Mouse (Mus musculus) adrenal gland (tissue): ENCODE measurements around the gene Agap1.

Experiments
- intact Hi-C: fragments of 180-260 bp; cut with DNase I; formaldehyde crosslinking; loops from one replicate; pipeline ENCODE4 v1.15.1; 2025

Agap1 gene

GRCm38 (mm10) chr1:89646326-89647018 is 191.9 kb downstream of the Agap1 start:
- intact Hi-C loops: loop anchor here (2.0 kb wide), 1 partner anchor 296 kb away; no protein-coding TSS in a partner anchor

GRCm38 (mm10) chr1:89647505-89647904 is 192.9 kb downstream of the Agap1 start:
- intact Hi-C loops: loop anchor here (2.0 kb wide), 1 partner anchor 295 kb away; no protein-coding TSS in a partner anchor

GRCm38 (mm10) chr1:89650557-89650956 is 196.0 kb downstream of the Agap1 start:
- intact Hi-C loops: no loop called here

GRCm38 (mm10) chr1:89656167-89656566 is 201.6 kb downstream of the Agap1 start:
- intact Hi-C loops: no loop called here

- intact Hi-C loops: no loop called here
Observed at GRCm38 (mm10) chr1:89656643-89657321, 202.2 kb downstream of the Agap1 start.

- intact Hi-C loops: no loop called here
Observed at GRCm38 (mm10) chr1:89660804-89661203, 206.2 kb downstream of the Agap1 start.

- intact Hi-C loops: loop anchor here (5.0 kb wide), 1 partner anchor 276 kb away; no protein-coding TSS in a partner anchor
Observed at GRCm38 (mm10) chr1:89666154-89666553, 211.5 kb downstream of the Agap1 start.

- intact Hi-C loops: loop anchor here (5.0 kb wide), 1 partner anchor 275 kb away; no protein-coding TSS in a partner anchor
Observed at GRCm38 (mm10) chr1:89667387-89667786, 212.8 kb downstream of the Agap1 start.

GRCm38 (mm10) chr1:89668635-89669034 is 214.0 kb downstream of the Agap1 start:
- intact Hi-C loops: loop anchor here (5.0 kb wide), 1 partner anchor 274 kb away; no protein-coding TSS in a partner anchor

GRCm38 (mm10) chr1:89671110-89671787 is 216.6 kb downstream of the Agap1 start:
- intact Hi-C loops: no loop called here

GRCm38 (mm10) chr1:89673071-89673470 is 218.5 kb downstream of the Agap1 start:
- intact Hi-C loops: no loop called here

GRCm38 (mm10) chr1:89673686-89674085 is 219.1 kb downstream of the Agap1 start:
- intact Hi-C loops: no loop called here

GRCm38 (mm10) chr1:89674681-89675080 is 220.1 kb downstream of the Agap1 start:
- intact Hi-C loops: no loop called here

GRCm38 (mm10) chr1:89676411-89676810 is 221.8 kb downstream of the Agap1 start:
- intact Hi-C loops: no loop called here

GRCm38 (mm10) chr1:89680673-89681072 is 226.1 kb downstream of the Agap1 start:
- intact Hi-C loops: no loop called here

- intact Hi-C loops: no loop called here
Observed at GRCm38 (mm10) chr1:89688914-89689313, 234.3 kb downstream of the Agap1 start.

GRCm38 (mm10) chr1:89689544-89690212 is 235.1 kb downstream of the Agap1 start:
- intact Hi-C loops: no loop called here

GRCm38 (mm10) chr1:89691096-89691495 is 236.5 kb downstream of the Agap1 start:
- intact Hi-C loops: no loop called here

GRCm38 (mm10) chr1:89692420-89692819 is 237.8 kb downstream of the Agap1 start:
- intact Hi-C loops: no loop called here

- intact Hi-C loops: no loop called here
Observed at GRCm38 (mm10) chr1:89694916-89695315, 240.3 kb downstream of the Agap1 start.

GRCm38 (mm10) chr1:89697241-89697640 is 242.6 kb downstream of the Agap1 start:
- intact Hi-C loops: no loop called here
